Mouse (Mus musculus) T-helper 2 cell (primary cell): ENCODE measurements around the gene 1300017J02Rik.
"Not testable (repeated sequence)": the region's sequence is repeated elsewhere in the genome, so short reads cannot be mapped to it uniquely, and the experiment has no call there.

Source experiments
- in situ Hi-C: fragments of 300-600 bp; cut with MboI, MseI; formaldehyde crosslinking; loops from one replicate; pipeline ENCODE4 v1.15.1; 2025; ENCODE audit warnings: high pct_unique_total_duplicates

1300017J02Rik gene

DNA sequence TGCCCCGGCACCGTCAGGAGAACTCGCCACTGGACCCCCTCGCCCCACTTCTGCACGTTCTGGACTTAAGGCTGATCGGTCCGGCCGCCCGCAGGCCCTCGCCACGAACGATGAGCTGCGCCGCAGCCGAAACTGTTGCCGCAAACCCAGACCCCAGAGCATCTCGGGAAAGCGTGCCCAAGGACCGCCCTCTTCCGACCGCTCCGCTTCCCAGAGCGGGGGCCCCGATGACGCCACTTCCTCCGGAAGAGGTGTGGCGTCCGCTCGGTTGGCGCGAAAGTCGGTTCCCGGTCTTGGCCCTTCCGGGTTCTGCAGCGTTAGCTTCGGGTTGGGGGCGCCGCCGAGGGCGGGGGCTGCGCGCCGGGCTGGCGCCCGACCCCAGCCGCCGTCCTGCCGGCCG is at the start of gene 1300017J02Rik, which contains the start of gene Topbp1:
TSS of gene 1300017J02Rik (minus strand) at position 156 of the 400 bp plus-strand sequence.
TSS of gene Topbp1 (plus strand) at position 289 of the 400 bp plus-strand sequence.
- in situ Hi-C loops, result loop anchor here (10.0 kb wide), 1 partner anchor 100 kb away; the partner anchor contains the start of gene Srprb

- in situ Hi-C loops, result not testable (repeated sequence)
Measured at GRCm38 (mm10) chr9:103353500-103354260, 48.8 kb upstream of the 1300017J02Rik start.

- in situ Hi-C loops, result loop anchor here (5.0 kb wide), 1 partner anchor 36 kb away; no protein-coding TSS in a partner anchor
Measured at GRCm38 (mm10) chr9:103348791-103349190, 43.9 kb upstream of the 1300017J02Rik start.

DNA sequence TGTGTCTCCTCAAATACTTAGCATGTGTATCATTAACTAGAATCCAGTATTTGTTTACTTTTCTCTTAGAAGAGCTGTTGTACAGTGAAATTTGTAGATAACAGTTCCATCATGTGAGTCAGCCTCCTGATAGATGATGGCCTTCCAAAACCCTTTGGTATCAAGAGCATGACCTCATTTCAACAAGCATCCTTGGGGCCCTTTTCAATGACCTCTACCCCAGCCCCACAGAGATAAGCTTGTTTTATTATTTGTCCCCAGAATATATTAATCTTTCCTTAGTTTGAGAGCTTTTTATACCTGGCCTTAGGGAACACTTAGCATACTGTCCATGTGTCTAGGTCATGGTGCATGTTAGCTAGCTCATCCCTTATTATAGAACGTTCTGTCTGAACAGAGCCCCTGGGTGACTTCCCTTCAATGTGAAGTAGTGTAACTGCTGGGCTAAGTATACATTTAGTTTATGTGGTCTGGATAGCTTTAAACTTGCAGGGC is 43.2 kb upstream of the 1300017J02Rik start:
- in situ Hi-C loops, result loop anchor here (5.0 kb wide), 1 partner anchor 36 kb away; no protein-coding TSS in a partner anchor

DNA sequence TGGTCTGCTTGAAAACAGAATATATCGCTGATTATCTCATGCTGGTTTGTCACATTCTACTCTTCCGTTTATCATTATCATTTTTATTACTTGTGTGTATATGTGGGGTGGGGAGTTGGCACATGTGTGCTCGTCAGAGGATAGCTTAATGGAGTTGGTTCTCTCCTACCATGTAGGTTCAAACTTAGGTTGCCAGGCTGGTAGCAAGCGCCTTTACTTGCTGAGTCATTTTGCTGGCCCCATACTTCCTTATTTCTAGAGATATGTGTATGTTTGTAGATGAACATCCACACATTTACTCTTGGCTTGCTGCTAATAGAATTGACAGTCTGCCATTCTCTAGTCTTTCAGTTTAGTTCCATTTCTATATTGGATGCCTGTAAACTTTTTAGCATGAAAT is 42.2 kb upstream of the 1300017J02Rik start:
- in situ Hi-C loops, result loop anchor here (5.0 kb wide), 1 partner anchor 35 kb away; no protein-coding TSS in a partner anchor

GRCm38 (mm10) chr9:103336912-103337311 is 32.0 kb upstream of the 1300017J02Rik start:
- in situ Hi-C loops, result no loop called here

- in situ Hi-C loops, result no loop called here
Measured at GRCm38 (mm10) chr9:103332663-103333062, 27.8 kb upstream of the 1300017J02Rik start.

DNA sequence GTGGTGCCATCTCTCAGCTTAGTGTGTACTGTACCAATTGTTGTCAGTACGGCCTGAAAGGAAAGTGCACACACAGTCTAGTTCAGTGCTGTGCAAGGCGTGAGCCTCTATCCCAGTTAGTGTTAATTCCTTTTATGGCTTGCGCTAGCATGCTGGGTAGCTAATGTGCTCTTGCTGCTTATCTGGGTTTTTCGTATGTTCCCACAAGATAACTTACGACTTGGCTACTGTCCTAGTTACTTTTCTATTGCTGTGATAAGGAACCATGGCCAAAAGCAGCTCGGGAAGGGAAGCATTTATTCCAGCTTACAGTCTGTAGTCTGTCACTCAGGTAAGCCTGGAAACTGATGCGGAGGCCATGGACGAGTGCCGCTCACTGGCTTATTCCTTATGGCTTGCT is 21.6 kb upstream of the 1300017J02Rik start:
- in situ Hi-C loops, result no loop called here

- in situ Hi-C loops, result no loop called here
Measured at GRCm38 (mm10) chr9:103324678-103325077, 19.8 kb upstream of the 1300017J02Rik start.

DNA sequence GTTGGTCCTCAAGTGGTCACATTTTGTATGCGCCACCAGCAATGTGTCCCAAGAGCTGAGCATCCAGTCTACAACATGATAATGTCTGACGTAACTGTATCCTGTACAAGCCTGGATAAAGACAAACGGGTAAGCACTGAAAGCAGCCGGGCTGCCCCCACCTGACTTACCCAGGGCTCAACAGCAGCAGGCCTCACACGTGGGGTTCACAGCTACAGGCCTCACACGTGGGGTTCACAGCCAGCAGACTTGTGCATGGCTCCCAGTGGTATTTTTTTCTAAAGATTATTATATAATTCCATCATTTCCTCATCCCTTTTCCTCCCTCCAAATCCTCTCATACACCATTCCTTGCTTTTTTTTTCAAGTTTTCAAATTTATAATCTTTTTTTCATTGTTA is 5.0 kb upstream of the 1300017J02Rik start:
- in situ Hi-C loops, result loop anchor here (5.0 to 10.0 kb wide), 2 partner anchors 37 to 105 kb away; partner anchors contain the start of gene Srprb

DNA sequence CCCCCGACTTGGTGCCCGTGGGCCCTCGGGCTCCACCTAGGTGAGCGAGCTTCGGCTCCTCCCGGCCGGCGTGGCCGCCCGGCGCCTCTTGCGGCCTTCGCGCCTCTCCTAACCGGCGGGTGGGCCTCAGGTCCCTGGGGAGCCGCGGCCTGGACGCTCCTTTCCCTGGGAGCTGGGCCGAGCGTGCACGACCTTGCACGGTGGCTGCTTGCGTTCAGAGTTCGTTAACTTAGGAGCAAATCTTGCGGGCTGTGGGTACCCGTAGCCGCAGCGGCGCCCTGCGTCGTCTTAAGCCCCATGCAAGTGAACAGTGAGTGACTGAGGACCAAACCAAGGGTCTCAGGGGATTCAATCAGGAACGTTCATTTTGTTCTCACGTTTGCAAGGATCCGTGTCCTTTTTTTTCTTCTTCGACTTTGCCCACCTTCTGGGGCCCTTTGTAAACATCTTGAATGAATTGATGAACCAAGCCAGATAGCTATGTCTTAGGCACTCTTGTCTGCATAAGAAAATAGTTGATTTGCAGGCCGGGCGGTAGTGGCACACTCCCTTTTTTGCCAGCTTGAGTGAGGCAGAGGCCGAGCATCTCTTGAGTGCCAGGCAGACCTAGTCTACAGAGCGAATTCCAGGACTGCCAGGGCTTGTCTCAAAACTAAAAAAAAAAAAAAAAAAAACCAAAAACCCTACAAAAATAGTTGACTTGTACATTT is 605 bp upstream of the 1300017J02Rik start:
- in situ Hi-C loops, result loop anchor here (10.0 kb wide), 1 partner anchor 101 kb away; the partner anchor contains the start of gene Srprb

GRCm38 (mm10) chr9:103302666-103303065 is 2.2 kb downstream of the 1300017J02Rik start:
- in situ Hi-C loops, result loop anchor here (10.0 kb wide), 1 partner anchor 98 kb away; the partner anchor contains the start of gene Srprb

- in situ Hi-C loops, result loop anchor here (10.0 kb wide), 1 partner anchor 97 kb away; the partner anchor contains the start of gene Srprb
Measured at GRCm38 (mm10) chr9:103302239-103302638, 2.6 kb downstream of the 1300017J02Rik start.

GRCm38 (mm10) chr9:103301086-103301485 is 3.8 kb downstream of the 1300017J02Rik start:
- in situ Hi-C loops, result loop anchor here (10.0 kb wide), 1 partner anchor 96 kb away; the partner anchor contains the start of gene Srprb

GRCm38 (mm10) chr9:103294507-103294906 is 10.4 kb downstream of the 1300017J02Rik start:
- in situ Hi-C loops, result loop anchor here (5.0 kb wide), 2 partner anchors 72 to 202 kb away; no protein-coding TSS in a partner anchor

GRCm38 (mm10) chr9:103288489-103289180 is 16.2 kb downstream of the 1300017J02Rik start:
- in situ Hi-C loops, result no loop called here

GRCm38 (mm10) chr9:103287840-103288488 is 16.9 kb downstream of the 1300017J02Rik start:
- in situ Hi-C loops, result no loop called here

DNA sequence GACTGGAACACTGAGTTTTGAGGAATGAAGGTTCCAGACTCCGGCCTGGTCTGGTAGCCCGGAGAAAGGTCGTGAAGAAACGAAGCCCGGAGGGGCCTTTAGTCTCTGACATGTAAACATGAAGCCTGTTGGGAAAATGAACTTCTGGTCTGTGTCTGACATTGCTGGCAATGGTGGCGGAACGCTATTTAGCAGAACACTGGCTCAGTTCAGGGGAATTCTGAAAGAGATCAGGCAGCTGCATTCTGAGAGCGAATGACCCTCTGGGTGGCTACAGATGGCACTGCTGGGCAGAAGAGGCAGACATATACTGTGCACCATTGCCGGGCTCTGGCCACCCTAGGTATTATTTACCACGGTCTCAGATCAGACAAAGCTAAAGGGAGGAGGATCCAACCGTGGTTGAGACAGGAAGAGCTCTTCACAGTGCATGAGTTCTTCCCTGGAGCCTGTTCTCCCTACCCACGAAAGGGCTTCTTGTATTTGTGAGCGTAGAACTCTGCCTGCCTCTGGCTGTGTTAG is 17.9 kb downstream of the 1300017J02Rik start:
- in situ Hi-C loops, result no loop called here

GRCm38 (mm10) chr9:103286396-103286795 is 18.5 kb downstream of the 1300017J02Rik start:
- in situ Hi-C loops, result no loop called here

DNA sequence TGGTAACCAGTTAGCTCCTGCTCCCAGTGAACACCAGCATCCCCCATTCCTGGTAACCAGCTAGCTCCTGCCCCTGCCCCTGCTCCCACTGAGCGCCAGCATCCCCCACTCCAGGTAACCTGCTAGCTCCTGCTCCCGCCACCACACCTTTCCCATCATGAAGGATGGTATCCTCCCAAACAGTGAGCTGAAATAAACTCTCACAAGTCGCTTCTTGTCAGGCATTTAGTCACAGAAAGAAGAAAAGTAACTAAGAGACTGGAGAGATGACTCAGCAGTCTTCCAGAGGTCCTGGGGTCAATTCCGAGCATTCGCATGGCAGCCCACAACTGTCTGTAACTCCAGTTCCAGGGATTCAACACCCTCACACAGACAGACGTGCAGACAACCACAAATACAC is 28.0 kb downstream of the 1300017J02Rik start:
- in situ Hi-C loops, result no loop called here
